Comparison of ENCODE assay signal across 10 mouse cellular contexts in the genomic region with DNA sequence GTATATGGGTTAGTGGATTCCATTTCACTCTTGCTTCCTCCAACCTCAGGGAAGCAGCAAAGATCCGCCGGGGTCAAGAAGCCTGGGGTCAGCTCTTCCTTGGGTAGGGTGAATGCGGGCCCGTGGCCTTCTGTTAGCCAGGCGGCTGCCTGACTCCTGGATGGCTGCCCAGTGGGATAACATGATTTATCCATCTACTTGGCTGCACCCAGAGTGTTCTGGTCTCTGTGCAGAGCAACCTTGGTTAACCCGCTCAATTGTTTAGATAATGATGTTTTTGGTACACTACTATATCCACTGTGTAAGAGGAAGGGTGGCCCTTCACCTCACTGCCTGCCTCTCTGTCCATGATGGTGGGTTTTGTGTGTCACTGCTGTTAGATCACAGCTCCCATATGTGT. TPM values are rescaled to one million over a fixed set of nuclear protein-coding genes. Genes with fewer than 3 reads are reported as not detected.
A peak's percentile ranks its signal among the peaks of the same experiment; 100 is the strongest.
DNase-seq lines count a peak whose midpoint lies in the region; ATAC-seq lines count a peak whose summit lies in the region.
"Had no signal": no experiment of that assay in that cellular context is flagged by ENCODE, and none has a peak within 500 bp of the region (broad histone marks: within the 10 kb centered on the region; RNA-seq: fewer than 3 reads in every experiment).

No protein-coding gene starts in this region.

- H3K36me3 ChIP-seq in heart, embryonic 14.5 days (ENCODE audit: control insufficient read depth, insufficient read depth, low read length) = 0 out of 2 replicates have a peak, but pooled peaks cover 5% of the 10 kb centered on the region
- H3K36me3 ChIP-seq: G1E had no signal

- H3K4me2 ChIP-seq in heart, embryonic 14.5 days (ENCODE audit: low read length) = peak overlapping the region; percentile 16; the same call in 1 of the 2 replicates
- H3K4me2 ChIP-seq: midbrain, embryonic 12.5 days had no signal

- H3K27ac ChIP-seq in heart, embryonic 14.5 days (replicated peaks in 1 of 2; ENCODE audit: control insufficient read depth in 1 of 2, insufficient read depth in 1 of 2, low read depth in 2 of 2, low read length in 2 of 2) = peak overlapping the region; percentile 13 to 81; a peak in 3 of 4 replicates
- H3K27ac ChIP-seq: midbrain, embryonic 12.5 days had no signal

- no peaks in the 10 kb centered on the region for H3K27me3 ChIP-seq in heart, embryonic 14.5 days (ENCODE audit: control insufficient read depth, insufficient read depth, low read length)
- H3K27me3 ChIP-seq: midbrain, embryonic 12.5 days had no signal

- H3K4me1 ChIP-seq in heart, embryonic 14.5 days (ENCODE audit: control insufficient read depth in 2 of 2, insufficient read depth in 2 of 2, low read length in 2 of 2) = peaks cover 42 to 55% of the 10 kb centered on the region in 2 experiments

- no peak for ATAC-seq in heart, embryonic 14.5 days (ENCODE audit: insufficient number of reproducible peaks, insufficient read depth, low FRiP score, low read depth)

- H3K9ac ChIP-seq in heart, embryonic 14.5 days (ENCODE audit: low read length) = peak overlapping the region; percentile 8; the same call in 1 of the 2 replicates
- H3K9ac ChIP-seq: midbrain, embryonic 12.5 days had no signal

- H3K9me3 ChIP-seq in heart, embryonic 14.5 days (ENCODE audit: control insufficient read depth, low read length) = no peaks in the 10 kb centered on the region
- H3K9me3 ChIP-seq: midbrain, embryonic 12.5 days had no signal

- DNase-seq in urinary bladder, postnatal 14 days (ENCODE audit: low spot score) = peak; percentile 59
- no peak for DNase-seq in urinary bladder, adult 2 months (ENCODE audit: low spot score)
- peak; percentile 90 for DNase-seq in kidney, postnatal 36 days
- peak; percentile 72 for DNase-seq in testis, postnatal 10 days (ENCODE audit: low spot score)
- no peak for DNase-seq in layer of hippocampus, adult 11-12 months (ENCODE audit: low spot score)
- DNase-seq in frontal cortex, adult 2 months (ENCODE audit: extremely low spot score in 1 of 2, low spot score in 1 of 2) = no peak
- no peak for DNase-seq in right cerebral cortex, postnatal 14 days

- H3K4me3 ChIP-seq in heart, embryonic 14.5 days (ENCODE audit: control insufficient read depth in 1 of 2, insufficient read depth in 1 of 2, low read depth in 1 of 2, low read length in 2 of 2) = no peak overlapping the region
- H3K4me3 ChIP-seq: midbrain, embryonic 12.5 days had no signal

- 41% methylated on average over 6 of the region's 6 CpGs for WGBS in heart, embryonic 14.5 days

RNA-seq across cellular contexts. Expression of gene Pxdn, which starts 14.7 kb away (rescaled TPM):
- polyA plus RNA-seq in urinary bladder, adult 2 months (2012; rRNA removed) = 32.2 and 43.4 TPM in 2 replicates
- polyA plus RNA-seq in heart, embryonic 14.5 days (2014; fragmentation: Nextera tagmentation; extraction: Ambion mirVana) = 92.0 and 95.4 TPM in 2 replicates
- 77.0 and 84.4 TPM in 2 replicates for polyA plus RNA-seq in frontal cortex, adult 2 months (2012; rRNA removed)
- polyA plus RNA-seq: G1E had no signal

Comparison
In these comparisons a context has a peak if more than half of its experiments do, and no peak if none do; other contexts are left out.
1. DNase-seq: peak in urinary bladder, postnatal 14 days (single experiment), kidney, postnatal 36 days (2 of 2) and testis, postnatal 10 days (single experiment); none in urinary bladder, adult 2 months (single experiment), layer of hippocampus, adult 11-12 months (single experiment), frontal cortex, adult 2 months (0 of 2) and right cerebral cortex, postnatal 14 days (single experiment).